Mouse (Mus musculus) forebrain, embryonic 14.5 days (tissue): ENCODE data around the gene Tmed4. TPM values are rescaled to one million over a fixed set of nuclear protein-coding genes. Genes with fewer than 3 reads are reported as not detected.

ENCODE experiments used
- ATAC-seq: fragments of 200-750 bp; cut with Nextera tagmentation; 2 replicates; pipeline ENCODE4 v1.8.0; 2017; ENCODE audit warnings: mild to moderate bottlenecking, moderate library complexity
- DNase-seq: peaks from one replicate; pipeline ENCODE4 v3.0.0-alpha.2; 2015; ENCODE audit warnings: low spot score
- H3K27ac ChIP-seq: fragments of 300-500 bp; sonication (generic); 2 replicates; pipeline ENCODE4 v1.5.1; 2014; ENCODE audit warnings: low read depth, mild to moderate bottlenecking, control low read depth, low read length, moderate library complexity
- H3K27me3 ChIP-seq: fragments of 300-500 bp; sonication (generic); replicated peaks from 2 replicates; pipeline ENCODE4 v1.6.1; 2014; ENCODE audit warnings: low read length, control low read depth, mixed read lengths; ENCODE audit not compliant: control insufficient read depth, insufficient read depth
- H3K36me3 ChIP-seq: fragments of 300-500 bp; sonication (generic); 2 replicates; pipeline ENCODE4 v1.6.1; 2014; ENCODE audit warnings: low read length, control low read depth; ENCODE audit not compliant: control insufficient read depth, insufficient read depth
- H3K4me1 ChIP-seq: fragments of 300-500 bp; sonication (generic); 2 replicates; pipeline ENCODE4 v1.6.1; 2014; ENCODE audit warnings: antibody characterized with exemption, low read length, control low read depth; ENCODE audit not compliant: control insufficient read depth, insufficient read depth
- H3K4me2 ChIP-seq: fragments of 300-500 bp; sonication (generic); 2 replicates; pipeline ENCODE4 v1.6.1; 2014; ENCODE audit warnings: mild to moderate bottlenecking, control low read depth, low read length
- H3K4me3 ChIP-seq: fragments of 300-500 bp; sonication (generic); 2 replicates; pipeline ENCODE4 v1.5.1; 2014; ENCODE audit warnings: low read depth, low read length, control low read depth
- H3K9ac ChIP-seq: fragments of 300-500 bp; sonication (generic); 2 replicates; pipeline ENCODE4 v1.6.1; 2014; ENCODE audit warnings: mild to moderate bottlenecking, low read length, control low read depth, moderate library complexity
- H3K9me3 ChIP-seq: fragments of 300-500 bp; sonication (generic); replicated peaks from 2 replicates; pipeline ENCODE4 v1.6.1; 2016; ENCODE audit warnings: low read length, control low read depth, mixed read lengths; ENCODE audit not compliant: control insufficient read depth
- WGBS: fragments of 180-500 bp; shearing (Covaris S2); extraction: QIAGEN DNeasy Blood & Tissue Kit; methylation state at CpG from one replicate; pipeline ENCODE4 v1.1.7; 2014; 5-methylcytosine and 5-hydroxymethylcytosine counted together
- polyA plus RNA-seq: library from polyadenylated mRNA; unstranded; fragments of >200 nt; fragmentation: Nextera tagmentation; extraction: Ambion mirVana; gene quantifications from 2 replicates; pipeline ENCODE4 v1.2.1, GENCODE M21; 2014

Tmed4 gene
- polyA plus RNA-seq, 1 experiment from 2014 or later, result 171 TPM

DNA sequence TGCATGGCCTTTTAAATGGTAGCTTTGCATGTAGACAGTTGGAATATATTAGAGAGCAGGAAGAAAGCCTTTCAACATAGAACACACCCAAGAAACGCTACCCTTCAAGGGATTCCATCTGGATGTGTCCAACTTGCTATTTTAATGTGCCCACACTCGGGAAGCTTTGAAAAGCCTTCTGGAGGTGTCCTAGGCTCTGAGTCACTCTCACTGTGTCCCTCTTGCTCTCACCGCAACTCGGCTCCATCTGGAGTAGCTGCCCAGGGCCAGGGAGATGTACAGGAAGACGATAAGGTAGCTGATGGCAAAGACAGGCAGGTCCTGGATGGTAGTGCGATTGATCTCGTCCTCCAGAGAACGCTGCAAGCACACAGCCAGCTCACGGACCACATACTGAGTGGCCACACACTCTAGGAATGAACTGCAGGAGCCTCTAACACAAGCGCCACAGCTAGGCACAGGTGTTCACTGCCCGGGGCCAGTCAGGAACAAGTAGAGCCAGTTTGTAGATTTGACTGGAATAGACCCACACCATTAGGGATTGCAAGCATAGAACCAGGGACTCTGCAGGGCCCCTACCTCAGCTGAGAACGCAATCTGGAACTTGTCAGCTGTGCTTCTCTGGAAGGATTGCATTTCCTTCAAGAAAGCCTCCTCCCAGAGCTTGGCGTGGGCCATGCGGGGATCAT is 50.0 kb downstream of the Tmed4 start:
- Histone ChIP-seq H3K4me3 (no peak overlapping the region), H3K4me2 (no peak overlapping the region), H3K9me3 (no peaks in the 10 kb centered on the region), H3K27ac (no peak overlapping the region), H3K4me1 (no peaks in the 10 kb centered on the region), H3K36me3 (no peaks in the 10 kb centered on the region), H3K27me3 (no peaks in the 10 kb centered on the region), H3K9ac (no peak overlapping the region)
- DNase-seq (no peak), ATAC-seq (no peak)
- 82% methylated on average over 14 of the region's 14 CpGs for WGBS

DNA sequence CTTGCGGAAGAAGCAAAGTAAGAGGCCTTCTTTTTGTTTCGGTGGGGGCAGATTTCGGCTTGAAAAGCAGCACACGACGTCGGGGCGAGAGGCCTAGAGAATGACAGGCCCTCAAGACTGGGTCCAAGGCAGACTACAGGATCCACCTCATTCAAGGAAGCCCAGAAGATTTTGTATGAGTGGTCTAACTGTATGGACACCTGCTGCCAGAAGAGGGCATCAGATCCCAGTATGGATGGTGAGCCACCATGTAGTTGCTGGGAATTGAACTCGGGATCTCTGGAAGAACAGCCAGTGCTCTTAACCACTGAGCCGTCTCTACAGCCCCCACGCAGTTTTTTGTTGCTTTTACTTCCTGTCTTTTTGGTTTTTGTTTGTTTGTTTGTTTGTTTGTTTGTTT is 52.5 kb downstream of the Tmed4 start:
- Histone ChIP-seq H3K9me3 (no peaks in the 10 kb centered on the region), H3K9ac (no peak overlapping the region), H3K36me3 (no peaks in the 10 kb centered on the region), H3K4me2 (no peak overlapping the region), H3K27me3 (no peaks in the 10 kb centered on the region), H3K4me1 (no peaks in the 10 kb centered on the region), H3K27ac (no peak overlapping the region), H3K4me3 (no peak overlapping the region)
- DNase-seq, result no peak
- no peak for ATAC-seq
- WGBS, result 94% methylated on average over 10 of the region's 10 CpGs

Other genes with a start within 250 kb of the Tmed4 start
- 51.6 and 87.1 TPM in 2 replicates for gene Camk2b, start 208.5 kb downstream of the Tmed4 start, polyA plus RNA-seq
- 0.35 and 0.95 TPM in 2 replicates for gene A730071L15Rik, start 74.8 kb downstream of the Tmed4 start, polyA plus RNA-seq
- gene Nudcd3, start 74.5 kb downstream of the Tmed4 start, polyA plus RNA-seq, result 49.7 and 50.3 TPM in 2 replicates
- 0.05 TPM in 1 of 2 replicates, not detected in the other for gene Npc1l1, start 44.7 kb downstream of the Tmed4 start, polyA plus RNA-seq
- 84.3 and 91.7 TPM in 2 replicates for gene Ddx56, start 7.1 kb downstream of the Tmed4 start, polyA plus RNA-seq
- 54.8 and 72.0 TPM in 2 replicates for gene Ogdh, start 16.8 kb upstream of the Tmed4 start, polyA plus RNA-seq
- gene Zmiz2, start 114.2 kb upstream of the Tmed4 start, polyA plus RNA-seq, result 28.6 and 32.6 TPM in 2 replicates
- gene Ppia, start 140.6 kb upstream of the Tmed4 start, polyA plus RNA-seq, result 4,105 and 4,592 TPM in 2 replicates
- 593 and 826 TPM in 2 replicates for gene H2afv, start 169.6 kb upstream of the Tmed4 start, polyA plus RNA-seq
- 8.7 and 12.1 TPM in 2 replicates for gene Purb, start 201.0 kb upstream of the Tmed4 start, polyA plus RNA-seq
- 0.17 and 0.33 TPM in 2 replicates for gene Myo1g, start 246.1 kb upstream of the Tmed4 start, polyA plus RNA-seq